Mouse (Mus musculus): ENCODE measurements around the gene Mtor. TPM values are rescaled to one million over a fixed set of nuclear protein-coding genes. Genes with fewer than 3 reads are reported as not detected.

Mtor gene
- polyA plus RNA-seq, 1 experiment from 2014 or later = 20.6 TPM

- Histone ChIP-seq H3K4me2 (ENCODE audit: low read length) (no peak overlapping the region), H3K4me1 (ENCODE audit: control insufficient read depth, insufficient read depth, low read depth, low read length) (peaks cover 18% of the 10 kb centered on the region), H3K36me3 (ENCODE audit: control insufficient read depth, insufficient read depth, low read length) (no peaks in the 10 kb centered on the region), H3K27ac (ENCODE audit: low read depth, low read length) (peak overlapping the region; percentile 45), H3K9me3 (ENCODE audit: control insufficient read depth, low read length) (no peaks in the 10 kb centered on the region), H3K27me3 (replicated peaks; ENCODE audit: control insufficient read depth, insufficient read depth, low read length) (no peaks in the 10 kb centered on the region), H3K9ac (ENCODE audit: low read depth, low read length) (peak overlapping the region; percentile 12; the same call in 1 of the 2 replicates), H3K4me3 (ENCODE audit: low read length) (no peak overlapping the region)
- ATAC-seq = no peak
- WGBS = 48% methylated on average over 6 of the region's 6 CpGs
Observed at GRCm38 (mm10) chr4:148417559-148417958, 30.9 kb upstream of the Mtor start.

DNA sequence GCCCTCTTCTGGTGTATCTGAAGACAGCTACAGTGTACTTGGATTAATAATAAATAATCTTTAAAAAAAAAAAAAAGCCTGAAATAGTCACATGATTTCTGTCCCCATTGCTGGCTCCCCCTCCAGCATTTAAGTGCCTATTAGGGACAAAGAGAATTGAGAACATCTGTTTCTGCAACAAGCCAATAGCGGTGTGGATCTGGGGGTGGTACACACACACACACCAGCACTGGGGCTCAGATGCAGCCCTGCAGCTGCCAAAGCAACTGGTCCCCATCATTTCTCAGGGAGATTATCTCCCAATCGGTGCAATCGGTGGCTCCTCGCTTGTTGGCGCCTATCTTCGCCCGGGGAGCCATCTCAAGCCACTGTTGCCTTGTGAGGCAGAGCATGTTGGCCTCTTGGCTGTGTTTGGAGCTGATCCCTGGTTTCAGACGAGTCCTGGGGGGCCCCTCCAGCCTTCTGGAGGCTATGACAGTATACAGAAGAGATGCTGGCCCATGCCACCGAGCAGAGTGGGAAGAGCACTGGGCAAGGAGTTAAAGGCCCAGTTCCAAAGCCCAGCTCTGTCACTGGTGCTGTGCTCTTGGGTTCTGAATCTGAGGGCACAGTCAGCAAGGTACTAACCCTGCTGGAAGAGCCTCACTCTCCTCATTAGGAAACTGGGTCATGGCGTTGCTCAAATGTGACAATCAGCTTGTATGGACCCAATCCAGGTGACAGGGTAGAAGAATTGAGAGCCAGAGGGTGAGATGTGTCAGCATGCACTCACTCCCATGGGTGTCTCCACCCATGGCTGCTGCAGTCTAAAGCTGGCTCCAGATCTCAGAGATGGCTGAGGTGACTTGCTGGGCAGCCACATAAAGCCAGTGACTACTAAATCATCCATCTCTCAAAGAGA is 21.2 kb upstream of the Mtor start:
- H3K9me3 ChIP-seq (ENCODE audit: control insufficient read depth, low read length) = no peaks in the 10 kb centered on the region
- H3K4me1 ChIP-seq (ENCODE audit: control insufficient read depth, insufficient read depth, low read depth, low read length) = peaks cover 7% of the 10 kb centered on the region; the same call in 1 of the 2 replicates
- H3K4me2 ChIP-seq (ENCODE audit: low read length) = no peak overlapping the region
- no peak overlapping the region for H3K4me3 ChIP-seq (ENCODE audit: low read length)
- H3K27ac ChIP-seq (ENCODE audit: low read depth, low read length) = no peak overlapping the region
- no peak for ATAC-seq
- H3K27me3 ChIP-seq (replicated peaks; ENCODE audit: control insufficient read depth, insufficient read depth, low read length) = no peaks in the 10 kb centered on the region
- H3K9ac ChIP-seq (ENCODE audit: low read depth, low read length) = no peak overlapping the region
- WGBS = 51% methylated on average over 10 of the region's 10 CpGs
- H3K36me3 ChIP-seq (ENCODE audit: control insufficient read depth, insufficient read depth, low read length) = no peaks in the 10 kb centered on the region

DNA sequence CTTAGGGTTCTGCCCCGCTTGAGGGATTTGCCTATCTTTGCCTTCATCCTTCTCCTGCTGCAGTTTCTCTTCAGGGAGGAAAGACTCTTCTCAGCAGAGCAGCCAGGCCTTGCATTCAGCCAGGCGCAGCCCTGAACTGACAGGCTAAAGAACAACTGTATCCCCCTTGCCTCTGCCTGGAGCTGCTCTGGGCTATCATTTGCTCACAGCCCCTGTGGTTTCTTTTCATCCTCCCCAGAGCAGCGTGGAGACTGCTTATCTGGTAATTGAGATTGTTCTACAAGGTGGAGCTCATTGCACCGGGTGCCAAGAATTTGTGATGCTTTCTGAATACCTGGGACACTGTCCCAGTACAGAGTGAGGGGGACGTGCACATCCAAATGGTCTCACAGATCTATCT is 19.9 kb upstream of the Mtor start:
- Histone ChIP-seq H3K27me3 (replicated peaks; ENCODE audit: control insufficient read depth, insufficient read depth, low read length) (no peaks in the 10 kb centered on the region), H3K9ac (ENCODE audit: low read depth, low read length) (no peak overlapping the region), H3K4me2 (ENCODE audit: low read length) (no peak overlapping the region), H3K4me3 (ENCODE audit: low read length) (no peak overlapping the region), H3K36me3 (ENCODE audit: control insufficient read depth, insufficient read depth, low read length) (no peaks in the 10 kb centered on the region), H3K27ac (ENCODE audit: low read depth, low read length) (no peak overlapping the region), H3K9me3 (ENCODE audit: control insufficient read depth, low read length) (no peaks in the 10 kb centered on the region), H3K4me1 (ENCODE audit: control insufficient read depth, insufficient read depth, low read depth, low read length) (peaks cover 7% of the 10 kb centered on the region; the same call in 1 of the 2 replicates)
- WGBS = 81% methylated on average over 5 of the region's 5 CpGs
- no peak for ATAC-seq

GRCm38 (mm10) chr4:148429121-148429520 is 19.3 kb upstream of the Mtor start:
- Histone ChIP-seq H3K27ac (ENCODE audit: low read depth, low read length) (peak overlapping the region; percentile 32; the same call in 1 of the 2 replicates), H3K4me2 (ENCODE audit: low read length) (no peak overlapping the region), H3K36me3 (ENCODE audit: control insufficient read depth, insufficient read depth, low read length) (no peaks in the 10 kb centered on the region), H3K4me3 (ENCODE audit: low read length) (no peak overlapping the region), H3K9ac (ENCODE audit: low read depth, low read length) (no peak overlapping the region; the same call in 1 of the 2 replicates), H3K27me3 (replicated peaks; ENCODE audit: control insufficient read depth, insufficient read depth, low read length) (no peaks in the 10 kb centered on the region), H3K4me1 (ENCODE audit: control insufficient read depth, insufficient read depth, low read depth, low read length) (peaks cover 7% of the 10 kb centered on the region; the same call in 1 of the 2 replicates), H3K9me3 (ENCODE audit: control insufficient read depth, low read length) (no peaks in the 10 kb centered on the region)
- WGBS = 74% methylated on average over 11 of the region's 11 CpGs
- ATAC-seq = no peak

- H3K36me3 ChIP-seq (ENCODE audit: control insufficient read depth, insufficient read depth, low read length) = no peaks in the 10 kb centered on the region
- no peaks in the 10 kb centered on the region for H3K27me3 ChIP-seq (replicated peaks; ENCODE audit: control insufficient read depth, insufficient read depth, low read length)
- peak; percentile 41 for ATAC-seq
- 22% methylated on average over 6 of the region's 6 CpGs for WGBS
- H3K4me2 ChIP-seq (ENCODE audit: low read length) = no peak overlapping the region
- H3K9ac ChIP-seq (ENCODE audit: low read depth, low read length) = no peak overlapping the region
- no peak overlapping the region for H3K27ac ChIP-seq (ENCODE audit: low read depth, low read length)
- no peaks in the 10 kb centered on the region for H3K9me3 ChIP-seq (ENCODE audit: control insufficient read depth, low read length)
- H3K4me3 ChIP-seq (ENCODE audit: low read length) = no peak overlapping the region
- peaks cover 7% of the 10 kb centered on the region; the same call in 1 of the 2 replicates for H3K4me1 ChIP-seq (ENCODE audit: control insufficient read depth, insufficient read depth, low read depth, low read length)
Observed at GRCm38 (mm10) chr4:148429686-148430085, 18.7 kb upstream of the Mtor start.

DNA sequence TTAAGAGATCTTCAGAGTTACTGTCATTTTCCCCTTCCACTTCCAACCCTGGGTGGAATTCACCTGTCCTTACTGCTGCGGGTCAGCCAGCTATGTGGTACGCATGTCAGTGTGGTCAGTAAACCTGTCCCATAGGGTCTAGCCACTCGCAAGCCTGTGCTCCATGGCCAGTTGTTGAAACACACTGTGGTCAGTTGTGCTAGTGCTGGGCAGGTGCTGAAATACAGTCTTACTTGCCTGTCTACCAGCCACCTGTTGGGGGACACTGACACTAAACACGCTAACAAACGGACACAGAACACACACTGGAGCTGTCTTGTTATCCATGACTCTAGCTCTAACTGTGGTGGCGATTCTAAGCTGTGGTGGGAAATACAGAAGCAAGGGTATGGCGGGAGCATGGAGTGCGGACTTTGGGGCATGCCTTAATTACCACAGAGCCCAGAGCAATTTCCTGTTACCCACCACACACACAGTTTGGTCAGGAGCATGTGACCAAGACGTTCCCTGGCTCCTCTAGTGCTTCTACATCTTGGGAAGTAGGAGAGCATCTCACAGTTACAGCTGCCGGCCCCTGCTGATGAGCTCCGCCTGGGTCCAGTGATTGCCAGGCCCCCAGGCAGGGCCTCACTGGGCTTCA is 17.4 kb upstream of the Mtor start:
- no peak overlapping the region for H3K4me3 ChIP-seq (ENCODE audit: low read length)
- H3K9me3 ChIP-seq (ENCODE audit: control insufficient read depth, low read length) = no peaks in the 10 kb centered on the region
- no peaks in the 10 kb centered on the region for H3K27me3 ChIP-seq (replicated peaks; ENCODE audit: control insufficient read depth, insufficient read depth, low read length)
- H3K27ac ChIP-seq (ENCODE audit: low read depth, low read length) = no peak overlapping the region
- peaks cover 7% of the 10 kb centered on the region; the same call in 1 of the 2 replicates for H3K4me1 ChIP-seq (ENCODE audit: control insufficient read depth, insufficient read depth, low read depth, low read length)
- no peaks in the 10 kb centered on the region for H3K36me3 ChIP-seq (ENCODE audit: control insufficient read depth, insufficient read depth, low read length)
- ATAC-seq = no peak
- no peak overlapping the region for H3K9ac ChIP-seq (ENCODE audit: low read depth, low read length)
- H3K4me2 ChIP-seq (ENCODE audit: low read length) = no peak overlapping the region
- 80% methylated on average over 11 of the region's 11 CpGs for WGBS

- no peaks in the 10 kb centered on the region for H3K27me3 ChIP-seq (replicated peaks; ENCODE audit: control insufficient read depth, insufficient read depth, low read length)
- H3K4me2 ChIP-seq (ENCODE audit: low read length) = no peak overlapping the region
- no peak overlapping the region for H3K4me3 ChIP-seq (ENCODE audit: low read length)
- 80% methylated on average over 4 of the region's 4 CpGs for WGBS
- no peaks in the 10 kb centered on the region for H3K36me3 ChIP-seq (ENCODE audit: control insufficient read depth, insufficient read depth, low read length)
- peaks cover 7% of the 10 kb centered on the region; the same call in 1 of the 2 replicates for H3K4me1 ChIP-seq (ENCODE audit: control insufficient read depth, insufficient read depth, low read depth, low read length)
- no peak for ATAC-seq
- H3K9ac ChIP-seq (ENCODE audit: low read depth, low read length) = no peak overlapping the region
- H3K9me3 ChIP-seq (ENCODE audit: control insufficient read depth, low read length) = no peaks in the 10 kb centered on the region
- no peak overlapping the region for H3K27ac ChIP-seq (ENCODE audit: low read depth, low read length)
Observed at GRCm38 (mm10) chr4:148432488-148432887, 15.9 kb upstream of the Mtor start.

- Histone ChIP-seq H3K36me3 (ENCODE audit: control insufficient read depth, insufficient read depth, low read length) (no peaks in the 10 kb centered on the region), H3K9ac (ENCODE audit: low read depth, low read length) (no peak overlapping the region), H3K4me1 (ENCODE audit: control insufficient read depth, insufficient read depth, low read depth, low read length) (peaks cover 7% of the 10 kb centered on the region; the same call in 1 of the 2 replicates), H3K9me3 (ENCODE audit: control insufficient read depth, low read length) (no peaks in the 10 kb centered on the region), H3K4me3 (ENCODE audit: low read length) (no peak overlapping the region), H3K27ac (ENCODE audit: low read depth, low read length) (no peak overlapping the region), H3K27me3 (replicated peaks; ENCODE audit: control insufficient read depth, insufficient read depth, low read length) (no peaks in the 10 kb centered on the region), H3K4me2 (ENCODE audit: low read length) (no peak overlapping the region)
- ATAC-seq = no peak
- 80% methylated on average over 18 of the region's 18 CpGs for WGBS
Observed at GRCm38 (mm10) chr4:148433336-148433735, 15.1 kb upstream of the Mtor start.

DNA sequence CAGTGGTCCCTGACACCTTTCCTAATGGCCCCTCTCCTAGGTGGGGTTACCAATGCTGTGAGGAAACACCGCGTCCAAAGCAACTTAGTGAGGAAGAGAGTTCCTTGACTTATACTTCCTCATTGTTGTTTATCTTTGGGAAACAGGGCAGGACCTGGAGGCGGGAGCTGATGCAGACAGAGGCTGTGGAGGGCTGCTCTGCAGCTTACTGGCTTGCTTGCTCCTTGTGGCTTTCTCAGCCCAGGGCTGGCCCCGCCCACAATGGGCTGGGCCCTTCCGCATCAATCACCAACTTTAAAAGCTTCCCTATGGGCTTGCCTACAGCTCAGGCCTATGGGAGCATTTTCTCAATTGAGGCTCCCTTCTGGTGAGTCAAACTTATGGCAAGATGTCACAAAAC is 14.6 kb upstream of the Mtor start:
- H3K4me1 ChIP-seq (ENCODE audit: control insufficient read depth, insufficient read depth, low read depth, low read length) = peaks cover 4% of the 10 kb centered on the region; the same call in 1 of the 2 replicates
- H3K4me2 ChIP-seq (ENCODE audit: low read length) = no peak overlapping the region
- no peaks in the 10 kb centered on the region for H3K27me3 ChIP-seq (replicated peaks; ENCODE audit: control insufficient read depth, insufficient read depth, low read length)
- H3K36me3 ChIP-seq (ENCODE audit: control insufficient read depth, insufficient read depth, low read length) = no peaks in the 10 kb centered on the region
- no peak overlapping the region for H3K27ac ChIP-seq (ENCODE audit: low read depth, low read length)
- no peak overlapping the region for H3K9ac ChIP-seq (ENCODE audit: low read depth, low read length)
- no peak for ATAC-seq
- H3K4me3 ChIP-seq (ENCODE audit: low read length) = no peak overlapping the region
- H3K9me3 ChIP-seq (ENCODE audit: control insufficient read depth, low read length) = no peaks in the 10 kb centered on the region
- WGBS = 77% methylated on average over 5 of the region's 5 CpGs
